Mouse (Mus musculus): ENCODE measurements around the gene Dmgdh. TPM values are rescaled to one million over a fixed set of nuclear protein-coding genes. Genes with fewer than 3 reads are reported as not detected.
A peak's percentile ranks its signal among the peaks of the same experiment; 100 is the strongest.

Gene Dmgdh
- polyA plus RNA-seq, 1 experiment from 2014 or later: 0.09 TPM

DNA sequence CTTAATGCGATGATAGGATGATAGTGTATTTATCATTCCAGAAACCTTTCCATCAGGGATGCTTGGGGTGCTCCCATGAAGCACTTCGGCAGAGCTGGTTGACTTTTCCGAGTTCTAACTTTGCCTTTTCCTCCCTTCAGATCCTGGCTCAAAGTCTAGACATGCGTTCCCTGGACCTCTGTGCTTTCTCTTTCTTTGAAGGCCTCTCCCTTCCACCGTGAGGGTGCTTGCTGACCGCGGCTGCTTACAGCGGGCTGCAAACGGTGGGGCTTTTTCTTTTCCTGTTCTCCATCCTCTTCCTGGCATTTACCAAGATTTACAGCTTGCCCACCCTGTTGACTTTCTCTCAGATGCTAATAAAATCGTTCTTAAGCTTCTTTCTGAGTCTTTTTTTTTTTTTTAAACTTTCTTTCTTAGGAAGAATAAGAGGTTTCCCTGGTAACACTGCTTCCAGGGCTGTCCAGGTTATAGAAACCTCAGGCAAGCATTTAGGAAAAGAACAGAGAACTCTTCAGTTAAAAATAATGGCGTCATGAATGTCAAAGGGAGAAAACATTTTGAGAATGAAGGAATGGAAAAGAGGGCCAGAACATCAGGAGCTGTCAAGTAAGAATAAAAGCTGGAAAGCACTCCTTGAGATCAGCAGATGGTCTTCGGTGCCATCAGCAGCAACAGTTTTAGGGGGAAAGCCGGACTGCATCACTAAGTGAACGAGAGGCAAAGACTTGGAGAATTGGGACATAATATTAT lies 84.1 kb downstream of the Dmgdh start:
- H3K27ac ChIP-seq (ENCODE audit: low read length): no peak overlapping the region
- H3K4me1 ChIP-seq (ENCODE audit: control insufficient read depth, insufficient read depth, low read length): peaks cover 10% of the 10 kb centered on the region
- no peaks in the 10 kb centered on the region for H3K27me3 ChIP-seq (ENCODE audit: control insufficient read depth, insufficient read depth, low read depth, low read length)
- 26% methylated on average over 14 of the region's 14 CpGs for WGBS
- H3K4me2 ChIP-seq (ENCODE audit: low read length): no peak overlapping the region
- H3K9ac ChIP-seq (ENCODE audit: low read depth, low read length): no peak overlapping the region
- no peaks in the 10 kb centered on the region for H3K36me3 ChIP-seq (ENCODE audit: control insufficient read depth, insufficient read depth, low read length)
- no peaks in the 10 kb centered on the region for H3K9me3 ChIP-seq (replicated peaks; ENCODE audit: control insufficient read depth, low read length, poor library complexity, severe bottlenecking)
- ATAC-seq: no peak
- no peak overlapping the region for H3K4me3 ChIP-seq (ENCODE audit: low read depth, low read length)

- 96% methylated on average over 8 of the region's 8 CpGs for WGBS
- H3K27me3 ChIP-seq (ENCODE audit: control insufficient read depth, insufficient read depth, low read depth, low read length): no peaks in the 10 kb centered on the region
- H3K9me3 ChIP-seq (replicated peaks; ENCODE audit: control insufficient read depth, low read length, poor library complexity, severe bottlenecking): no peaks in the 10 kb centered on the region
- H3K4me1 ChIP-seq (ENCODE audit: control insufficient read depth, insufficient read depth, low read length): peaks cover 6% of the 10 kb centered on the region; the same call in 1 of the 2 replicates
- H3K4me3 ChIP-seq (ENCODE audit: low read depth, low read length): no peak overlapping the region
- no peak overlapping the region for H3K27ac ChIP-seq (ENCODE audit: low read length)
- no peaks in the 10 kb centered on the region for H3K36me3 ChIP-seq (ENCODE audit: control insufficient read depth, insufficient read depth, low read length)
- no peak for ATAC-seq
- H3K9ac ChIP-seq (ENCODE audit: low read depth, low read length): no peak overlapping the region
- no peak overlapping the region for H3K4me2 ChIP-seq (ENCODE audit: low read length)
Measured at GRCm38 (mm10) chr13:93761831-93762230, 87.6 kb downstream of the Dmgdh start.

GRCm38 (mm10) chr13:93762879-93763278 lies 88.6 kb downstream of the Dmgdh start:
- WGBS: 89% methylated on average over 3 of the region's 3 CpGs
- no peak overlapping the region for H3K9ac ChIP-seq (ENCODE audit: low read depth, low read length)
- no peaks in the 10 kb centered on the region for H3K27me3 ChIP-seq (ENCODE audit: control insufficient read depth, insufficient read depth, low read depth, low read length)
- H3K4me3 ChIP-seq (ENCODE audit: low read depth, low read length): no peak overlapping the region
- H3K4me2 ChIP-seq (ENCODE audit: low read length): no peak overlapping the region
- no peaks in the 10 kb centered on the region for H3K9me3 ChIP-seq (replicated peaks; ENCODE audit: control insufficient read depth, low read length, poor library complexity, severe bottlenecking)
- no peak overlapping the region for H3K27ac ChIP-seq (ENCODE audit: low read length)
- no peak for ATAC-seq
- peaks cover 6% of the 10 kb centered on the region; the same call in 1 of the 2 replicates for H3K4me1 ChIP-seq (ENCODE audit: control insufficient read depth, insufficient read depth, low read length)
- no peaks in the 10 kb centered on the region for H3K36me3 ChIP-seq (ENCODE audit: control insufficient read depth, insufficient read depth, low read length)

GRCm38 (mm10) chr13:93764321-93764973 lies 90.2 kb downstream of the Dmgdh start:
- WGBS: 94% methylated on average over 13 of the region's 13 CpGs

DNA sequence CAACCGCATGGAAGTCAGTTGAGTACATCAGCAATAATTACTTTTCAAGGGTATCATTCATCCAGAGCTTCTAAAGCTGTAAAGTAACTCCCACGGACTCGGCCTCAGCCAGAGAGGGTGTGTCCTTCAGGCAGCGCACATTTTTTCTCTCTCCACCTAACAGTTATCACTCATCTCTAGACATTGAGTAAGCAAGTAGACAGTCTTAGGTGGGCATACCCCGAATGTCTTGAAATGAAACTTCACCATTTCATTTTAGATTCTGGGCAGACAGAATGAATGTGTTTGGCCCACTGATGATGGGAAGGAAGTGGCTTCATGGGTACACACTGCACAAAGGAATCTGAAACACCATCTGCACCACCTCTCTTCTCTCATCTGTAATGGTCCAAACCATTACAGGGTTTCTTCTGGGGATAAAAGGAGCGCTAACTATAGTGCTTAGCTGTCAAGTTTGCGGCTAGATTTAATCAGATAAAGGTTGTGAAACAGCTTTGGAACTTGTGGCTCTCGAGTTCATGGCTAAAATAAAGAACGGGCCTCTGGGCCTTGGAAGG lies 96.9 kb downstream of the Dmgdh start:
- 32% methylated on average over 9 of the region's 9 CpGs for WGBS
- peak overlapping the region; percentile 87 for H3K4me2 ChIP-seq (ENCODE audit: low read length)
- H3K9me3 ChIP-seq (replicated peaks; ENCODE audit: control insufficient read depth, low read length, poor library complexity, severe bottlenecking): no peaks in the 10 kb centered on the region
- peak overlapping the region; percentile 70 for H3K4me3 ChIP-seq (ENCODE audit: low read depth, low read length)
- peak overlapping the region; percentile 94 for H3K27ac ChIP-seq (ENCODE audit: low read length)
- H3K27me3 ChIP-seq (ENCODE audit: control insufficient read depth, insufficient read depth, low read depth, low read length): no peaks in the 10 kb centered on the region
- peak overlapping the region; percentile 93 for H3K9ac ChIP-seq (ENCODE audit: low read depth, low read length)
- no peaks in the 10 kb centered on the region for H3K36me3 ChIP-seq (ENCODE audit: control insufficient read depth, insufficient read depth, low read length)
- peak; percentile 65 for ATAC-seq
- H3K4me1 ChIP-seq (ENCODE audit: control insufficient read depth, insufficient read depth, low read length): peaks cover 10% of the 10 kb centered on the region

More at GRCm38 (mm10) chr13:93764321-93764973, 90.2 kb downstream of the Dmgdh start:
- ATAC-seq: no peak
- Histone ChIP-seq H3K27ac (ENCODE audit: low read length) (no peak overlapping the region), H3K4me2 (ENCODE audit: low read length) (no peak overlapping the region), H3K27me3 (ENCODE audit: control insufficient read depth, insufficient read depth, low read depth, low read length) (no peaks in the 10 kb centered on the region), H3K36me3 (ENCODE audit: control insufficient read depth, insufficient read depth, low read length) (no peaks in the 10 kb centered on the region), H3K4me3 (ENCODE audit: low read depth, low read length) (no peak overlapping the region), H3K9ac (ENCODE audit: low read depth, low read length) (no peak overlapping the region), H3K9me3 (replicated peaks; ENCODE audit: control insufficient read depth, low read length, poor library complexity, severe bottlenecking) (no peaks in the 10 kb centered on the region), H3K4me1 (ENCODE audit: control insufficient read depth, insufficient read depth, low read length) (no peaks in the 10 kb centered on the region)

DNA sequence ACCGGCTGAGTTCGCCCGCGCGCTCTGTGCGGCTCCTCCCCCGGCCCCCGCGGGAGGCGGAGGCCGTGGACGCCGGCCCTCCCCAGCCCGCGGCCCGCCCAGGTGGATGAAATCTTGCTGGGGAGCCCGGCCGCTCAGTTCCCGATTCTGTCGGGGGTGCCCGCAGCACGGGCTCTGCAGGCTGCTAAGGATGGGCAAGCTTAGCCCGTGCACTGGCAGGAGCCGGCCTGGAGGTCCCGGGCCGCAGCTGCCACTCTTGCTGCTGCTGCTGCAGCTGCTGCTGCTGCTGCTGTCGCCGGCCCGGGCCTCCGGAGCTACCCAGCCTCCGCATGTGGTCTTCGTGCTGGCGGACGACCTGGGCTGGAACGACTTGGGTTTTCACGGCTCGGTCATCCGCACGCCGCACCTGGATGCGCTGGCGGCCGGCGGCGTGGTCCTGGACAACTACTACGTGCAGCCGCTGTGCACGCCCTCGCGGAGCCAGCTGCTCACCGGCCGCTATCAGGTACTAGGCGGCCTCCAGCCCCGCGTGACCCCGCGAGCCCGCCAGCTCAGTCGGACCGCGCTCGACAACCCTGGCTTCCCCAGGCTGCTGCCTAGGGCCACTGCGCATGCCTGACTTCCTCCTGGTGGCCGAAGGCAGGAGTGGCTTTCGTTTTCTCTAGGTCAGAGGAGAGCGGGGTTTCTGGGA lies 97.5 kb downstream of the Dmgdh start, which contains the start of gene Arsb:
TSS of gene Arsb (plus strand) at position 43 of the 691 bp plus-strand sequence.
- Histone ChIP-seq H3K36me3 (ENCODE audit: control insufficient read depth, insufficient read depth, low read length) (no peaks in the 10 kb centered on the region), H3K4me1 (ENCODE audit: control insufficient read depth, insufficient read depth, low read length) (peaks cover 10% of the 10 kb centered on the region), H3K9ac (ENCODE audit: low read depth, low read length) (peak within 1 kb of the TSS; percentile 93), H3K4me3 (ENCODE audit: low read depth, low read length) (peak within 1 kb of the TSS; percentile 70), H3K4me2 (ENCODE audit: low read length) (peak within 1 kb of the TSS; percentile 87), H3K27ac (ENCODE audit: low read length) (peak within 1 kb of the TSS; percentile 94), H3K27me3 (ENCODE audit: control insufficient read depth, insufficient read depth, low read depth, low read length) (no peaks in the 10 kb centered on the region), H3K9me3 (replicated peaks; ENCODE audit: control insufficient read depth, low read length, poor library complexity, severe bottlenecking) (no peaks in the 10 kb centered on the region)
- WGBS: under 1% methylated on average over 66 of the region's 66 CpGs
- peak; percentile 95 for ATAC-seq

DNA sequence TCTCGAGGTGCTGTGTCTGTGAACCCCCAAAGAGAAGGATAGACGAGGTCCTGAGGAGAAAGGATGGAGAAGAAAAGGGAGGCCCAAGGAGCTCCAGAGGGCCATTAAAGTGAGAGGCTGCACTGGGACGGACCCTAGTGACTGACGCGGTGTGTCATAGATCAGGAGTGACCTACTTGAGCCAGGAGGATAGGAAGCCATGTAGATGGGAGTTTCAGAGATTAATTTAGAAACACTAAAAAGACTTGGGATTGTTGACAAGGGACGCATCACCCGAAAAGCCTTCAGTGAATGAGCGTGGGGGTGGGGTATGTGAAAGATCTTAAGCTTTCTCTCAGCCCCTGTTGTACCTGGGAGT lies 98.0 kb downstream of the Dmgdh start:
- H3K27me3 ChIP-seq (ENCODE audit: control insufficient read depth, insufficient read depth, low read depth, low read length): no peaks in the 10 kb centered on the region
- WGBS: 29% methylated on average over 8 of the region's 8 CpGs
- peak overlapping the region; percentile 94 for H3K27ac ChIP-seq (ENCODE audit: low read length)
- peak; percentile 67 for ATAC-seq
- H3K9ac ChIP-seq (ENCODE audit: low read depth, low read length): peak overlapping the region; percentile 93
- peaks cover 10% of the 10 kb centered on the region for H3K4me1 ChIP-seq (ENCODE audit: control insufficient read depth, insufficient read depth, low read length)
- H3K4me3 ChIP-seq (ENCODE audit: low read depth, low read length): peak overlapping the region; percentile 70
- no peaks in the 10 kb centered on the region for H3K9me3 ChIP-seq (replicated peaks; ENCODE audit: control insufficient read depth, low read length, poor library complexity, severe bottlenecking)
- H3K36me3 ChIP-seq (ENCODE audit: control insufficient read depth, insufficient read depth, low read length): no peaks in the 10 kb centered on the region
- peak overlapping the region; percentile 87 for H3K4me2 ChIP-seq (ENCODE audit: low read length)

- Histone ChIP-seq H3K4me1 (ENCODE audit: control insufficient read depth, insufficient read depth, low read length) (peaks cover 10% of the 10 kb centered on the region), H3K36me3 (ENCODE audit: control insufficient read depth, insufficient read depth, low read length) (no peaks in the 10 kb centered on the region), H3K9me3 (replicated peaks; ENCODE audit: control insufficient read depth, low read length, poor library complexity, severe bottlenecking) (no peaks in the 10 kb centered on the region), H3K27ac (ENCODE audit: low read length) (no peak overlapping the region), H3K27me3 (ENCODE audit: control insufficient read depth, insufficient read depth, low read depth, low read length) (no peaks in the 10 kb centered on the region), H3K9ac (ENCODE audit: low read depth, low read length) (no peak overlapping the region; the same call in 1 of the 2 replicates), H3K4me2 (ENCODE audit: low read length) (peak overlapping the region; percentile 87), H3K4me3 (ENCODE audit: low read depth, low read length) (peak overlapping the region; percentile 70; the same call in 1 of the 2 replicates)
- ATAC-seq: no peak
- 73% methylated on average over 7 of the region's 7 CpGs for WGBS
Measured at GRCm38 (mm10) chr13:93772861-93773260, 98.6 kb downstream of the Dmgdh start.

Data from midbrain, embryonic 16.5 days (tissue).